Mouse (Mus musculus) embryonic fibroblast, embryonic 13.5 days (primary cell): Measurements from ENCODE around the gene Map3k5.

Experiments
- CTCF ChIP-seq: IDR thresholded peaks from 2 replicates; pipeline ENCODE4 v1.5.1; 2011; ENCODE audit warnings: mild to moderate bottlenecking, control low read depth, low read length, moderate library complexity, borderline replicate concordance; ENCODE audit not compliant: insufficient read depth
- POLR2A ChIP-seq: IDR thresholded peaks from 2 replicates; pipeline ENCODE4 v1.6.1; 2011; ENCODE audit warnings: low read depth, mild to moderate bottlenecking, control low read depth, low read length, moderate library complexity

DNA sequence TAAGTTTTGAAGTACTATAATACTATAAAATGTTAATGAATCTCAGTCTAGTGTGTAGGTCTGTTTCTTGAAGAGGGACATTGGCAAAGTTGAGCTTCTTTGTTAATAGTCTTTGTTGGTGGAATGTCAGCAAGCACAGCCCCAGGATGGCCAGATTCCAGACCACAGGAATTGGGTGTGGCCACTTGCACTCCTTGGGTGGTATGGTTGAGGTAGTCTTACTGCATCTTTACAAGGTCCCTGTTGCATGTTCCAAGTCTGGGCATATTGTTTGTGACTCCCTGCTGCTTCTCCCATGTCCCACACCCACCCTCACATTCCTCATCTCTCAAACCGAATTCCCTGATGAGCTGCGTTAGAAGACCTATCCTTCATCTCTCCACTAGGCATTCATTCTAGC is 157.1 kb downstream of the Map3k5 start:
- no peak for TF ChIP-seq CTCF
- TF ChIP-seq POLR2A = no peak
